Mouse (Mus musculus) activated CD4-positive, CD25-positive, alpha-beta regulatory T cell, adult 9 weeks (primary cell): ENCODE results near the gene Ergic2. TPM values are rescaled to one million over a fixed set of nuclear protein-coding genes. Genes with fewer than 3 reads are reported as not detected.

Experiments used
- polyA plus RNA-seq: library from polyadenylated mRNA; unstranded; fragments of 100-300 nt; shearing (Covaris generic); gene quantifications from one replicate; pipeline ENCODE4 v1.2.1, GENCODE M21; 2017

Gene Ergic2
- polyA plus RNA-seq, result 156 TPM

DNA sequence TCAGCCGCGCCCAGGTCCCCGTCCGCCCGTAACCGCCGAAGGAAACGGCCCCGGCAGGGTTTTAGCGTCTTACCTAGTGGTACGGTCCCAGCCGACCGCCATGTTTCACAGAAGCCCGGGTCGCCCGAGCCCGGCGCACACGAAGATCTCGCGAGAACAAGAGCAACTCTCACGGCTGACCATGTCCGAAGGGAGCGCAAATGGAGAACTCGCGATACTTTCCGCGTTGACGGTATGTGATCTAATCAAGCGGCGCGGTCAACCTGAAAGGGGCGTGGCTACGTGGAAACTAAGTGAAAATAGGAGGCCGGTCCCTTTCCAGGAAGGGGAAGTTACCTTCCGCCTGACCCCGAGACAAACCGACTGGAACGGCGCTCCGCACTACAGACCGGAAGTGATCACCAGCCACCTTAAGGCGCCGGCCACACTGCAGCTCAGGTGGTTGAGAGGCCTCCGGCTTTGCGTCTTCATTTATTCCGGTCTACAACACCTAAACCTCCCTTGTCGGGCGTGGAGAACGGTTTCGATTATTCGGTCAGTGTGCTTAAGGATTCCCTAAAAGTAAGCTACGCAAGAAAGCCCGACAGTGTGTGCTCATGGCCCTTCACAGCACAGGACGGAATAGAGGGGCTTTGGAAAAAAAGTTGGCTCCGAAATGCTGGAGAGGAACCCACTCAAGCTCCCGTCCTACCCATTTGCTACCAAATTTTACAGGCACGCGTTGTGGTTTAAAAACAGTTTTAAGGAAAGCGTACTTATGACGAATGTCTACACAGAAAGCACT, at the start of gene Ergic2:
Ergic2 (minus strand) TSS at position 478 of the 784 bp plus-strand sequence.

Other genes starting within 250 kb of the Ergic2 start
- 2.1 TPM for gene Far2, start 165.1 kb downstream of the Ergic2 start, polyA plus RNA-seq
- gene Tmtc1, start 232.0 kb upstream of the Ergic2 start, polyA plus RNA-seq, result not detected